Mouse (Mus musculus): ENCODE results near the gene Erg28. TPM values are rescaled to one million over a fixed set of nuclear protein-coding genes. Genes with fewer than 3 reads are reported as not detected.
A peak's percentile ranks its signal among the peaks of the same experiment; 100 is the strongest.

The Erg28 gene
- polyA plus RNA-seq, 1 experiment from 2014 or later, result 85.7 TPM

GRCm38 (mm10) chr12:85784916-85785815, 39.2 kb downstream of the Erg28 start:
- Histone ChIP-seq H3K36me3 (replicated peaks; ENCODE audit: insufficient read depth, low read length) (no peaks in the 10 kb centered on the region), H3K4me1 (ENCODE audit: insufficient read depth) (peaks cover 14% of the 10 kb centered on the region), H3K9me3 (ENCODE audit: low read length) (no peaks in the 10 kb centered on the region), H3K4me2 (ENCODE audit: low read depth, low read length) (0 out of 2 replicates have a peak overlapping the region, but pooled peaks have one; percentile 11), H3K9ac (replicated peaks) (no peak overlapping the region), H3K27ac (ENCODE audit: low read depth) (peak overlapping the region; percentile 68), H3K4me3 (ENCODE audit: low read depth, low read length) (no peak overlapping the region), H3K27me3 (ENCODE audit: insufficient read depth, low read length) (no peaks in the 10 kb centered on the region)
- WGBS (ENCODE audit: insufficient replicate concordance), result 48% methylated on average over 19 of the region's 19 CpGs
- peak; percentile 96 for ATAC-seq
- DNase-seq, result peak; percentile 61
- TF ChIP-seq EP300 (IDR thresholded peaks at IDR 0.05; ENCODE audit: low read depth) (no peak), CTCF (IDR thresholded peaks at IDR 0.05; ENCODE audit: low read depth) (no peak)

GRCm38 (mm10) chr12:85781606-85782005, 42.7 kb downstream of the Erg28 start:
- no peak for TF ChIP-seq CTCF (IDR thresholded peaks at IDR 0.05; ENCODE audit: low read depth)
- TF ChIP-seq EP300 (IDR thresholded peaks at IDR 0.05; ENCODE audit: low read depth), result no peak
- H3K4me2 ChIP-seq (ENCODE audit: low read depth, low read length), result no peak overlapping the region
- no peaks in the 10 kb centered on the region for H3K36me3 ChIP-seq (replicated peaks; ENCODE audit: insufficient read depth, low read length)
- no peak overlapping the region for H3K27ac ChIP-seq (ENCODE audit: low read depth)
- 66% methylated on average over 3 of the region's 3 CpGs for WGBS (ENCODE audit: insufficient replicate concordance)
- peaks cover 14% of the 10 kb centered on the region for H3K4me1 ChIP-seq (ENCODE audit: insufficient read depth)
- H3K4me3 ChIP-seq (ENCODE audit: low read depth, low read length), result no peak overlapping the region
- ATAC-seq (no peak), DNase-seq (no peak)
- no peaks in the 10 kb centered on the region for H3K9me3 ChIP-seq (ENCODE audit: low read length)
- no peak overlapping the region for H3K9ac ChIP-seq (replicated peaks)
- no peaks in the 10 kb centered on the region for H3K27me3 ChIP-seq (ENCODE audit: insufficient read depth, low read length)

GRCm38 (mm10) chr12:85779707-85780106, 44.6 kb downstream of the Erg28 start:
- H3K27me3 ChIP-seq (ENCODE audit: insufficient read depth, low read length), result no peaks in the 10 kb centered on the region
- no peak for DNase-seq
- H3K9me3 ChIP-seq (ENCODE audit: low read length), result no peaks in the 10 kb centered on the region
- no peak overlapping the region for H3K4me2 ChIP-seq (ENCODE audit: low read depth, low read length)
- TF ChIP-seq CTCF (IDR thresholded peaks at IDR 0.05; ENCODE audit: low read depth) (no peak), EP300 (IDR thresholded peaks at IDR 0.05; ENCODE audit: low read depth) (no peak)
- ATAC-seq, result no peak
- H3K27ac ChIP-seq (ENCODE audit: low read depth), result no peak overlapping the region
- peaks cover 3% of the 10 kb centered on the region; the same call in 1 of the 2 replicates for H3K4me1 ChIP-seq (ENCODE audit: insufficient read depth)
- no peaks in the 10 kb centered on the region for H3K36me3 ChIP-seq (replicated peaks; ENCODE audit: insufficient read depth, low read length)
- WGBS (ENCODE audit: insufficient replicate concordance), result 85% methylated on average over 5 of the region's 5 CpGs
- no peak overlapping the region for H3K9ac ChIP-seq (replicated peaks)
- H3K4me3 ChIP-seq (ENCODE audit: low read depth, low read length), result no peak overlapping the region

- TF ChIP-seq CTCF (IDR thresholded peaks at IDR 0.05; ENCODE audit: low read depth) (no peak), EP300 (IDR thresholded peaks at IDR 0.05; ENCODE audit: low read depth) (no peak)
- WGBS (ENCODE audit: insufficient replicate concordance), result 74% methylated on average over 3 of the region's 3 CpGs
- ATAC-seq (no peak), DNase-seq (no peak)
- H3K4me2 ChIP-seq (ENCODE audit: low read depth, low read length), result no peak overlapping the region
- no peak overlapping the region for H3K27ac ChIP-seq (ENCODE audit: low read depth)
- no peak overlapping the region for H3K4me3 ChIP-seq (ENCODE audit: low read depth, low read length)
- H3K4me1 ChIP-seq (ENCODE audit: insufficient read depth), result 0 out of 2 replicates have a peak, but pooled peaks cover 3% of the 10 kb centered on the region
- no peaks in the 10 kb centered on the region for H3K36me3 ChIP-seq (replicated peaks; ENCODE audit: insufficient read depth, low read length)
- H3K9me3 ChIP-seq (ENCODE audit: low read length), result no peaks in the 10 kb centered on the region
- no peaks in the 10 kb centered on the region for H3K27me3 ChIP-seq (ENCODE audit: insufficient read depth, low read length)
- no peak overlapping the region for H3K9ac ChIP-seq (replicated peaks)
Observed at GRCm38 (mm10) chr12:85778962-85779361, 45.4 kb downstream of the Erg28 start.

- H3K4me2 ChIP-seq (ENCODE audit: low read depth, low read length), result no peak overlapping the region
- TF ChIP-seq CTCF (IDR thresholded peaks at IDR 0.05; ENCODE audit: low read depth), result no peak
- TF ChIP-seq EP300 (IDR thresholded peaks at IDR 0.05; ENCODE audit: low read depth), result no peak
- no peaks in the 10 kb centered on the region for H3K27me3 ChIP-seq (ENCODE audit: insufficient read depth, low read length)
- H3K4me1 ChIP-seq (ENCODE audit: insufficient read depth), result no peaks in the 10 kb centered on the region
- no peak overlapping the region for H3K27ac ChIP-seq (ENCODE audit: low read depth)
- WGBS (ENCODE audit: insufficient replicate concordance), result 39% methylated on average over 3 of the region's 3 CpGs
- no peak overlapping the region for H3K4me3 ChIP-seq (ENCODE audit: low read depth, low read length)
- ATAC-seq, result no peak
- peaks cover 3% of the 10 kb centered on the region; the same call in 1 of the 2 replicates for H3K9me3 ChIP-seq (ENCODE audit: low read length)
- H3K9ac ChIP-seq (replicated peaks), result no peak overlapping the region
- DNase-seq, result no peak
- no peaks in the 10 kb centered on the region for H3K36me3 ChIP-seq (replicated peaks; ENCODE audit: insufficient read depth, low read length)
Observed at GRCm38 (mm10) chr12:85771356-85771755, 53.0 kb downstream of the Erg28 start.

- Histone ChIP-seq H3K27me3 (ENCODE audit: insufficient read depth, low read length) (no peaks in the 10 kb centered on the region), H3K36me3 (replicated peaks; ENCODE audit: insufficient read depth, low read length) (no peaks in the 10 kb centered on the region), H3K4me2 (ENCODE audit: low read depth, low read length) (no peak overlapping the region), H3K27ac (ENCODE audit: low read depth) (no peak overlapping the region), H3K9ac (replicated peaks) (no peak overlapping the region), H3K9me3 (ENCODE audit: low read length) (no peaks in the 10 kb centered on the region), H3K4me3 (ENCODE audit: low read depth, low read length) (no peak overlapping the region), H3K4me1 (ENCODE audit: insufficient read depth) (peaks cover 5% of the 10 kb centered on the region; the same call in 1 of the 2 replicates)
- DNase-seq (no peak), ATAC-seq (no peak)
- no peak for TF ChIP-seq CTCF (IDR thresholded peaks at IDR 0.05; ENCODE audit: low read depth)
- no peak for TF ChIP-seq EP300 (IDR thresholded peaks at IDR 0.05; ENCODE audit: low read depth)
- WGBS (ENCODE audit: insufficient replicate concordance), result 50% methylated on average over 4 of the region's 4 CpGs
Observed at GRCm38 (mm10) chr12:85767750-85768149, 56.6 kb downstream of the Erg28 start.
